Mouse (Mus musculus): ENCODE measurements around the gene Ddx42. TPM values are rescaled to one million over a fixed set of nuclear protein-coding genes. Genes with fewer than 3 reads are reported as not detected.

Gene Ddx42
- total RNA-seq, 2 experiments from 2014 or later = 46.1 to 47.3 TPM

Other genes with a start within 250 kb of the Ddx42 start
- gene Ace, start 249.0 kb upstream of the Ddx42 start, total RNA-seq (2021) = 10 to 100 TPM; 23.0 to 35.7 TPM
- not detected for gene Ace3, start 222.3 kb upstream of the Ddx42 start, total RNA-seq (2021)
- gene Kcnh6, start 208.8 kb upstream of the Ddx42 start, total RNA-seq (2021) = under 1 TPM in 1 of 2 experiments, not detected in 1; 0.31 TPM
- gene Dcaf7, start 180.1 kb upstream of the Ddx42 start, total RNA-seq (2021) = 10 to 100 TPM; 60.3 to 60.5 TPM
- gene Taco1, start 150.9 kb upstream of the Ddx42 start, total RNA-seq (2021) = 10 to 100 TPM; 19.6 to 19.8 TPM
- gene Map3k3, start 132.3 kb upstream of the Ddx42 start, total RNA-seq (2021) = 10 to 100 TPM; 45.9 to 47.1 TPM
- not detected for gene Gm10840, start 56.1 kb upstream of the Ddx42 start, total RNA-seq (2021)
- gene Limd2, start 56.1 kb upstream of the Ddx42 start, total RNA-seq (2021) = 10 to 100 TPM; 35.8 to 40.7 TPM
- 10 to 100 TPM; 26.4 to 32.3 TPM for gene Strada, start 14.8 kb upstream of the Ddx42 start, total RNA-seq (2021)
- 10 to 100 TPM; 72.7 to 74.6 TPM for gene Ccdc47, start 582 bp upstream of the Ddx42 start, total RNA-seq (2021)
- gene Ftsj3, start 39.2 kb downstream of the Ddx42 start, total RNA-seq (2021) = 10 to 100 TPM; 32.6 to 34.6 TPM
- gene Psmc5, start 39.2 kb downstream of the Ddx42 start, total RNA-seq (2021) = 100 to 1,000 TPM; 123 to 146 TPM
- gene Smarcd2, start 56.0 kb downstream of the Ddx42 start, total RNA-seq (2021) = 10 to 100 TPM; 36.6 to 38.1 TPM
- gene Tcam1, start 59.7 kb downstream of the Ddx42 start, total RNA-seq (2021) = under 1 TPM; 0.12 to 0.29 TPM
- not detected for gene Gh, start 84.9 kb downstream of the Ddx42 start, total RNA-seq (2021)
- 1 to 10 TPM; 1.3 to 1.5 TPM for gene Cd79b, start 97.8 kb downstream of the Ddx42 start, total RNA-seq (2021)
- 10 to 100 TPM; 81.7 to 86.7 TPM for gene Scn4a, start 136.4 kb downstream of the Ddx42 start, total RNA-seq (2021)
- gene Prr29, start 148.5 kb downstream of the Ddx42 start, total RNA-seq (2021) = 10 to 100 TPM; 13.6 to 18.1 TPM
- 10 to 100 TPM; 18.7 to 19.9 TPM for gene Icam2, start 171.1 kb downstream of the Ddx42 start, total RNA-seq (2021)

All from gastrocnemius, postnatal 4 days (tissue).